Mouse (Mus musculus) frontal cortex, postnatal 25 days (tissue): ENCODE measurements around the gene Kiss1r.
"Not testable (repeated sequence)": the region's sequence is repeated elsewhere in the genome, so short reads cannot be mapped to it uniquely, and the experiment has no call there.

Experiments
- DNase-seq, 2 experiments: peaks; one replicate each; pipeline ENCODE4 v3.0.0; 2022; ENCODE audit warnings: low spot score in 2 of 2

The Kiss1r gene

GRCm38 (mm10) chr10:79940749-79941148, 24.0 kb downstream of the Kiss1r start:
- no peak for DNase-seq

- DNase-seq = no peak
Observed at GRCm38 (mm10) chr10:79942988-79943387, 26.2 kb downstream of the Kiss1r start.

GRCm38 (mm10) chr10:79943471-79943901, 26.7 kb downstream of the Kiss1r start:
- no peak for DNase-seq

GRCm38 (mm10) chr10:79945507-79946234, 28.9 kb downstream of the Kiss1r start:
- no peak for DNase-seq

- no peak for DNase-seq
Observed at GRCm38 (mm10) chr10:79946752-79947322, 30.1 kb downstream of the Kiss1r start.

GRCm38 (mm10) chr10:79947502-79947901, 30.7 kb downstream of the Kiss1r start:
- DNase-seq = no peak

GRCm38 (mm10) chr10:79949873-79950272, 33.1 kb downstream of the Kiss1r start:
- DNase-seq = no peak

GRCm38 (mm10) chr10:79950661-79951060, 33.9 kb downstream of the Kiss1r start:
- DNase-seq = no peak

- no peak for DNase-seq
Observed at GRCm38 (mm10) chr10:79953946-79954345, 37.2 kb downstream of the Kiss1r start.

GRCm38 (mm10) chr10:79955691-79956090, 38.9 kb downstream of the Kiss1r start:
- no peak for DNase-seq

GRCm38 (mm10) chr10:79956643-79957154, 39.9 kb downstream of the Kiss1r start:
- DNase-seq = no peak

GRCm38 (mm10) chr10:79958140-79958816, 41.5 kb downstream of the Kiss1r start:
- DNase-seq = peak; percentile 49 to 74

- not testable (repeated sequence) for DNase-seq
Observed at GRCm38 (mm10) chr10:79959412-79959811, 42.6 kb downstream of the Kiss1r start.

- peak; percentile 99 for DNase-seq
Observed at GRCm38 (mm10) chr10:79959847-79960601, 43.3 kb downstream of the Kiss1r start, which contains the start of gene Wdr18. Wdr18 (plus strand) TSS chr10:79960152.

- no peak for DNase-seq
Observed at GRCm38 (mm10) chr10:79960671-79961294, 44.0 kb downstream of the Kiss1r start.

GRCm38 (mm10) chr10:79964727-79965126, 48.0 kb downstream of the Kiss1r start:
- no peak for DNase-seq

- no peak for DNase-seq
Observed at GRCm38 (mm10) chr10:79965325-79965724, 48.6 kb downstream of the Kiss1r start.

- DNase-seq = no peak
Observed at GRCm38 (mm10) chr10:79966886-79967400, 50.2 kb downstream of the Kiss1r start.

- DNase-seq = no peak
Observed at GRCm38 (mm10) chr10:79968181-79968580, 51.4 kb downstream of the Kiss1r start.

- DNase-seq = no peak
Observed at GRCm38 (mm10) chr10:79969124-79969568, 52.4 kb downstream of the Kiss1r start.
